8 mouse cellular contexts compared by ENCODE assay signal in the genomic region with DNA sequence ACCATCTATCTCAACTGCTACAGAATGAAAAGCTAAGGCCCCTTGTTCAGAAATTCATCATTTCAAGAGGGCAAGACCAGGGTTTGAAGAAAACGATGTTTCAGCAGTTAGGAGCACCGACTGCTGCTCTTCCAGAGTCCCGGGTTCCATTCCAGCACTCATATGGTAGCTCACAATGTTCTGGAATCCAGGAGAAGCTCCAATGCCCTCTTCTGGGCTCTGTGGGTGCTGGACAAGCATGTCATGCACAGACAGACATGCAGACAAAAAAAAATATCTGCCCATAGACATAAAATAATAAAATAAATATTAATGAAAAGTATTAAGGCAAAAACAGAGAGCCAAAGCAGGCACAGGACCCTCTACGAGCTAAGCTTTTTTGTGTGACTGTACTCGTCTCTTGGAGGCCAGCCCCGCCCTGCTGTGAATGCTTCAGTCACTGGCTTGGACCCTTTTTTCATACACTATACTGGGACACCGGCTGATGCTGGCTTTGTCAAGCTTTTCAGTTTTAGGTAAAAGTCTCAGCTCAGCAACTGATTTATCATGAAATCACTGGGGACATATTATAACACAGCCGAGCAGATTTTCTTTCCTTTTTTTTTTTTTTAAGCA. TPM values are rescaled to one million over a fixed set of nuclear protein-coding genes. Genes with fewer than 3 reads are reported as not detected.
DNase-seq lines count a peak whose midpoint lies in the region; ATAC-seq and TF ChIP-seq lines count a peak whose summit lies in the region.

No protein-coding gene starts in this region.

- no peak for DNase-seq in layer of hippocampus, adult 2 months (ENCODE audit: low spot score in 2 of 2)
- no peak for DNase-seq in layer of hippocampus, adult 8-10 months (ENCODE audit: low spot score in 2 of 2)
- peak; percentile 83 for DNase-seq in brain, adult 2 months (ENCODE audit: low read depth, low spot score)
- no peak for DNase-seq in liver, embryonic 11.5 days (ENCODE audit: low spot score)
- no peak for DNase-seq in stomach, postnatal 0 days (ENCODE audit: low spot score)
- no peak for DNase-seq in gastrocnemius, postnatal 36 days
- no peak for DNase-seq in adrenal gland, postnatal 25 days

- peak; percentile 37 for ATAC-seq in forebrain, embryonic 13.5 days
- ATAC-seq in liver, embryonic 11.5 days (replicated peaks; ENCODE audit: low FRiP score): no peak
- ATAC-seq in stomach, postnatal 0 days (ENCODE audit: low FRiP score, low TSS enrichment): no peak

- H3K27ac ChIP-seq in layer of hippocampus, adult 2 months: peak overlapping the region; percentile 99
- peak overlapping the region; percentile 87; the same call in 1 of the 2 replicates for H3K27ac ChIP-seq in forebrain, embryonic 13.5 days
- no peak overlapping the region for H3K27ac ChIP-seq in liver, embryonic 11.5 days (ENCODE audit: low read depth, low read length)
- H3K27ac ChIP-seq in stomach, postnatal 0 days (replicated peaks): no peak overlapping the region

- peak overlapping the region; percentile 68 for H3K4me2 ChIP-seq in forebrain, embryonic 13.5 days
- peak overlapping the region; percentile 89 for H3K4me2 ChIP-seq in liver, embryonic 11.5 days
- H3K4me2 ChIP-seq in stomach, postnatal 0 days (replicated peaks; ENCODE audit: low read depth): peak overlapping the region; percentile 87

- H3K9me3 ChIP-seq in forebrain, embryonic 13.5 days (replicated peaks): no peaks in the 10 kb centered on the region
- no peaks in the 10 kb centered on the region for H3K9me3 ChIP-seq in liver, embryonic 11.5 days (ENCODE audit: control insufficient read depth, low read length)
- H3K9me3 ChIP-seq in stomach, postnatal 0 days (ENCODE audit: control insufficient read depth, low read length): no peaks in the 10 kb centered on the region

- no peak for TF ChIP-seq EP300 in stomach, postnatal 0 days (optimal IDR thresholded peaks at IDR 0.05)

- peak; percentile 61 for TF ChIP-seq CTCF in layer of hippocampus, adult 2 months (conservative IDR thresholded peaks at IDR 0.05)
- peak; percentile 25 for TF ChIP-seq CTCF in stomach, postnatal 0 days (IDR thresholded peaks at IDR 0.05; ENCODE audit: low read depth)

- H3K4me3 ChIP-seq in layer of hippocampus, adult 2 months: peak overlapping the region; percentile 88
- H3K4me3 ChIP-seq in forebrain, embryonic 13.5 days: peak overlapping the region; percentile 75
- peak overlapping the region; percentile 75 for H3K4me3 ChIP-seq in liver, embryonic 11.5 days (ENCODE audit: low read depth, low read length)
- H3K4me3 ChIP-seq in stomach, postnatal 0 days (ENCODE audit: low read depth, low read length): peak overlapping the region; percentile 72

- peak overlapping the region; percentile 94 for H3K9ac ChIP-seq in forebrain, embryonic 13.5 days
- H3K9ac ChIP-seq in liver, embryonic 11.5 days (ENCODE audit: low read depth, low read length): peak overlapping the region; percentile 80
- H3K9ac ChIP-seq in stomach, postnatal 0 days (ENCODE audit: low read length): peak overlapping the region; percentile 75; the same call in 1 of the 2 replicates

- H3K4me1 ChIP-seq in forebrain, embryonic 13.5 days: peaks cover 33% of the 10 kb centered on the region
- H3K4me1 ChIP-seq in liver, embryonic 11.5 days (replicated peaks; ENCODE audit: control insufficient read depth, insufficient read depth, low read length): peaks cover 15% of the 10 kb centered on the region
- H3K4me1 ChIP-seq in stomach, postnatal 0 days (replicated peaks; ENCODE audit: control insufficient read depth, insufficient read depth): no peaks in the 10 kb centered on the region; the same call in 1 of the 2 replicates

- no peaks in the 10 kb centered on the region for H3K36me3 ChIP-seq in forebrain, embryonic 13.5 days (ENCODE audit: poor library complexity, severe bottlenecking)
- H3K36me3 ChIP-seq in liver, embryonic 11.5 days (ENCODE audit: control insufficient read depth, insufficient read depth, low read length): no peaks in the 10 kb centered on the region
- H3K36me3 ChIP-seq in stomach, postnatal 0 days (ENCODE audit: control insufficient read depth, insufficient read depth, low read length): no peaks in the 10 kb centered on the region

- intact Hi-C loops in gastrocnemius, postnatal 36 days (cut with DNase I): loop anchor here (5.0 kb wide), 3 partner anchors 37 to 107 kb away; no protein-coding TSS in a partner anchor

- no peaks in the 10 kb centered on the region for H3K27me3 ChIP-seq in forebrain, embryonic 13.5 days
- H3K27me3 ChIP-seq in liver, embryonic 11.5 days (replicated peaks; ENCODE audit: control insufficient read depth, insufficient read depth, low read length): 0 out of 2 replicates have a peak, but pooled peaks cover 2% of the 10 kb centered on the region
- H3K27me3 ChIP-seq in stomach, postnatal 0 days (ENCODE audit: control insufficient read depth, insufficient read depth, low read length): no peaks in the 10 kb centered on the region

- 19% methylated on average over 8 of the region's 8 CpGs for WGBS in forebrain, embryonic 13.5 days
- 31% methylated on average over 8 of the region's 8 CpGs for WGBS in liver, embryonic 11.5 days
- WGBS in stomach, postnatal 0 days: 34% methylated on average over 8 of the region's 8 CpGs

RNA-seq across cellular contexts. Expression of a gene that starts 1.0 kb away (rescaled TPM):
- total RNA-seq in layer of hippocampus, adult 2 months (2021): 100 to 1,000 TPM; 160 TPM
- 100 to 1,000 TPM; 168 to 198 (median 184) TPM for total RNA-seq in layer of hippocampus, adult 8-10 months (2022)
- polyA plus RNA-seq in forebrain, embryonic 13.5 days (2015; fragmentation: Nextera tagmentation; extraction: Ambion mirVana): 9.2 and 9.7 TPM in 2 replicates
- 13.1 and 14.6 TPM in 2 replicates for polyA plus RNA-seq in liver, embryonic 11.5 days (2014; fragmentation: Nextera tagmentation; extraction: Ambion mirVana)
- 16.2 and 20.3 TPM in 2 replicates for polyA plus RNA-seq in stomach, postnatal 0 days (2015; fragmentation: Nextera tagmentation; extraction: Ambion mirVana)
- total RNA-seq in gastrocnemius, postnatal 36 days (2021): 100 to 1,000 TPM; 107 to 112 TPM
- 43.3 and 44.0 TPM in 2 replicates for total RNA-seq in adrenal gland, postnatal 25 days (2021)

Comparison
In these comparisons a context has a peak if more than half of its experiments do, and no peak if none do; other contexts are left out.
1. H3K27ac ChIP-seq: peak in layer of hippocampus, adult 2 months (single experiment) and forebrain, embryonic 13.5 days (single experiment); none in liver, embryonic 11.5 days (single experiment) and stomach, postnatal 0 days (single experiment).
2. Peak in every context shown above with its lines, with median percentiles within 50 percentile points of each other: H3K4me3 ChIP-seq, H3K4me2 ChIP-seq and H3K9ac ChIP-seq.